Mouse (Mus musculus): ENCODE data around the gene Slc24a5. TPM values are rescaled to one million over a fixed set of nuclear protein-coding genes. Genes with fewer than 3 reads are reported as not detected.

Gene Slc24a5
- total and polyA plus RNA-seq, 3 experiments, result 0.69 to 2.9 TPM; not detected in 1

GRCm38 (mm10) chr2:125122624-125123476 is 54.9 kb downstream of the Slc24a5 start (continued):
- TF ChIP-seq ETS1 (IDR thresholded peaks at IDR 0.05; ENCODE audit: low read depth, low read length), result 0 out of 2 replicates have a peak, but pooled peaks have one; percentile 2
- no peak for TF ChIP-seq E2F4 (IDR thresholded peaks at IDR 0.05; ENCODE audit: borderline replicate concordance, low read depth, low read length)
- TF ChIP-seq TAL1 (IDR thresholded peaks at IDR 0.05; ENCODE audit: low read length), result no peak
- TF ChIP-seq POLR2A (IDR thresholded peaks at IDR 0.05; ENCODE audit: control insufficient read depth in 1 of 2, insufficient read depth in 1 of 2, low read depth in 1 of 2, low read length in 2 of 2, poor library complexity in 1 of 2), result no peak
- TF ChIP-seq JUND (IDR thresholded peaks at IDR 0.05; ENCODE audit: low read depth, low read length), result no peak
- TF ChIP-seq CHD1 (IDR thresholded peaks at IDR 0.05; ENCODE audit: low read depth, low read length), result peak; percentile 87; the same call in 1 of the 2 replicates
- peak; percentile 64 for TF ChIP-seq MYC (IDR thresholded peaks at IDR 0.05; ENCODE audit: low read depth, low read length)
- TF ChIP-seq KAT2A (conservative IDR thresholded peaks at IDR 0.05; ENCODE audit: low read depth, low read length), result no peak
- TF ChIP-seq NELFE (IDR thresholded peaks at IDR 0.05; ENCODE audit: low read depth, low read length), result no peak; the same call in 1 of the 2 replicates
- TF ChIP-seq ZKSCAN1 (IDR thresholded peaks at IDR 0.05; ENCODE audit: low read depth, low read length), result no peak
- TF ChIP-seq CTCF (IDR thresholded peaks at IDR 0.05 in 2 of 3, conservative IDR thresholded peaks at IDR 0.05 in 1 of 3; ENCODE audit: control insufficient read depth in 1 of 3, insufficient read depth in 1 of 3, low read depth in 2 of 3, low read length in 3 of 3, poor library complexity in 1 of 3, severe bottlenecking in 1 of 3), result no peak
- TF ChIP-seq ZMIZ1 (IDR thresholded peaks at IDR 0.05; ENCODE audit: low read depth, low read length), result no peak
- TF ChIP-seq HCFC1 (IDR thresholded peaks at IDR 0.05; ENCODE audit: low read depth, low read length), result no peak; the same call in none of the 2 replicates
- TF ChIP-seq MAFK (IDR thresholded peaks at IDR 0.05; ENCODE audit: borderline replicate concordance, low read depth, low read length), result no peak
- TF ChIP-seq MXI1 (IDR thresholded peaks at IDR 0.05; ENCODE audit: low read depth, low read length), result peak; percentile 95
- TF ChIP-seq USF2 (IDR thresholded peaks at IDR 0.05; ENCODE audit: borderline replicate concordance in 1 of 2, insufficient read depth in 1 of 2, low read depth in 1 of 2, low read length in 2 of 2), result peak in 1 of 2 experiments; percentile 57; a peak in 1 of 4 replicates
- peak; percentile 78; the same call in 1 of the 2 replicates for TF ChIP-seq SIN3A (IDR thresholded peaks at IDR 0.05; ENCODE audit: low read length)

GRCm38 (mm10) chr2:125123477-125123852 is 55.5 kb downstream of the Slc24a5 start, which contains the start of gene Myef2:
Gene Myef2 (minus strand): TSS chr2:125123661.
- H3K9ac ChIP-seq (ENCODE audit: control insufficient read depth, low read depth, low read length, poor library complexity, severe bottlenecking), result peak within 1 kb of the TSS; percentile 98

More at GRCm38 (mm10) chr2:125123477-125123852, 55.5 kb downstream of the Slc24a5 start, which contains the start of gene Myef2:
- Histone ChIP-seq H3K27me3 (ENCODE audit: control insufficient read depth in 1 of 2, insufficient read depth in 2 of 2, low read length in 2 of 2) (no peaks in the 10 kb centered on the region), H3K27ac (ENCODE audit: control insufficient read depth, low read depth, low read length) (peak within 1 kb of the TSS; percentile 79), H3K9me3 (replicated peaks; ENCODE audit: insufficient read depth, low read length) (no peaks in the 10 kb centered on the region), H3K4me3 (ENCODE audit: control insufficient read depth in 1 of 2, insufficient read depth in 1 of 2, low read depth in 2 of 2, low read length in 2 of 2) (peak within 1 kb of the TSS; percentile 93 to 99), H3K36me3 (ENCODE audit: control insufficient read depth in 1 of 2, insufficient read depth in 2 of 2, low read length in 2 of 2) (peaks cover 5 to 45% of the 10 kb centered on the region in 2 experiments), H3K4me1 (ENCODE audit: control insufficient read depth in 1 of 2, insufficient read depth in 2 of 2, low read length in 2 of 2) (peaks cover 22 to 35% of the 10 kb centered on the region in 2 experiments), H3K79me2 (ENCODE audit: control insufficient read depth, insufficient read depth, low read length, poor library complexity) (peaks cover 45% of the 10 kb centered on the region)
- DNase-seq (ENCODE audit: low read depth, low spot score), result peak; percentile 89
- TF ChIP-seq MAZ (IDR thresholded peaks at IDR 0.05; ENCODE audit: low read depth, low read length) (peak; percentile 85; the same call in 1 of the 2 replicates), POLR2A (IDR thresholded peaks at IDR 0.05; ENCODE audit: control insufficient read depth in 1 of 2, insufficient read depth in 1 of 2, low read depth in 1 of 2, low read length in 2 of 2, poor library complexity in 1 of 2) (peak in 1 of 2 experiments; percentile 55; a peak in 2 of 4 replicates), UBTF (IDR thresholded peaks at IDR 0.05; ENCODE audit: borderline replicate concordance, insufficient read depth, low read depth, low read length) (no peak), ZKSCAN1 (IDR thresholded peaks at IDR 0.05; ENCODE audit: low read depth, low read length) (no peak), CHD2 (IDR thresholded peaks at IDR 0.05; ENCODE audit: low read length) (peak; percentile 94), HCFC1 (IDR thresholded peaks at IDR 0.05; ENCODE audit: low read depth, low read length) (peak; percentile 72), NELFE (IDR thresholded peaks at IDR 0.05; ENCODE audit: low read depth, low read length) (peak; percentile 68), E2F4 (IDR thresholded peaks at IDR 0.05; ENCODE audit: borderline replicate concordance, low read depth, low read length) (no peak), MYC (IDR thresholded peaks at IDR 0.05; ENCODE audit: low read depth, low read length) (0 out of 2 replicates have a peak, but pooled peaks have one; percentile 1), SMC3 (IDR thresholded peaks at IDR 0.05; ENCODE audit: low read depth, low read length) (no peak), SIN3A (IDR thresholded peaks at IDR 0.05; ENCODE audit: low read length) (peak; percentile 34; the same call in 1 of the 2 replicates), TAL1 (IDR thresholded peaks at IDR 0.05; ENCODE audit: low read length) (no peak)

Data from MEL (cell line).